ENCODE assay signal across 23 mouse cellular contexts in genomic region chr19:58521696-58522095, GRCm38 (mm10). TPM values are rescaled to one million over a fixed set of nuclear protein-coding genes. Genes with fewer than 3 reads are reported as not detected.
DNase-seq lines count a peak whose midpoint lies in the region.
"Had no signal": no experiment of that assay in that cellular context is flagged by ENCODE, and none has a peak within 500 bp of the region (broad histone marks: within the 10 kb centered on the region; RNA-seq: fewer than 3 reads in every experiment).

No protein-coding gene starts in this region.

- peak; percentile 28 for DNase-seq in heart, adult 11 months
- no peak for DNase-seq in heart, adult 9 months (ENCODE audit: low spot score in 2 of 2)
- peak; percentile 40 for DNase-seq in right cerebral cortex, adult 18-20 months
- no peak for DNase-seq in right cerebral cortex, postnatal 4 days
- peak; percentile 35 for DNase-seq in adipocyte (ENCODE audit: low spot score)
- peak; percentile 69 for DNase-seq in gonadal fat pad, adult 2 months (ENCODE audit: low read depth)
- no peak for DNase-seq in kidney, adult 11 months
- DNase-seq in spleen, postnatal 10 days (ENCODE audit: low spot score in 2 of 2), result no peak
- DNase-seq: adrenal gland, postnatal 14 days; B cell, adult 2 months; cerebellum, adult 2 months; cerebellum, postnatal 36 days; forebrain, postnatal 0 days; gastrocnemius, postnatal 36 days; heart, adult 2 months had no signal

RNA-seq across cellular contexts. Expression of gene Ccdc172, which starts 9.9 kb away (rescaled TPM):
- not detected in 2 replicates for polyA plus RNA-seq in gonadal fat pad, adult 2 months (2012; rRNA removed)
- polyA plus RNA-seq: CD4-positive, CD25-positive, alpha-beta regulatory T cell, adult 4 months; cerebellum, adult 2 months; embryonic facial prominence, embryonic 13.5 days; forebrain, embryonic 13.5 days; forebrain, postnatal 0 days; G1E; heart, adult 2 months; heart, embryonic 12.5 days; heart, embryonic 16.5 days; hindbrain, embryonic 10.5 days; hindbrain, embryonic 14.5 days had no signal

Comparison
In these comparisons a context has a peak if more than half of its experiments do, and no peak if none do; other contexts are left out.
1. DNase-seq: peak in heart, adult 11 months (single experiment), right cerebral cortex, adult 18-20 months (single experiment), adipocyte (single experiment) and gonadal fat pad, adult 2 months (single experiment); none in heart, adult 9 months (0 of 2), right cerebral cortex, postnatal 4 days (single experiment), kidney, adult 11 months (single experiment) and spleen, postnatal 10 days (0 of 2).